Mouse (Mus musculus) stomach, embryonic 15.5 days (tissue): ENCODE results near the gene 1110051M20Rik. TPM values are rescaled to one million over a fixed set of nuclear protein-coding genes. Genes with fewer than 3 reads are reported as not detected.

Experiments
- ATAC-seq: fragments of 200-750 bp; cut with Nextera tagmentation; 2 replicates; pipeline ENCODE4 v1.8.0; 2017; ENCODE audit warnings: low read depth, moderate number of reproducible peaks, moderate TSS enrichment; ENCODE audit not compliant: insufficient read depth, low FRiP score
- H3K27ac ChIP-seq: fragments of 300-500 bp; sonication (generic); 2 replicates; pipeline ENCODE4 v1.5.1; 2015; ENCODE audit warnings: mild to moderate bottlenecking, inconsistent platforms
- H3K27me3 ChIP-seq: fragments of 300-500 bp; sonication (generic); replicated peaks from 2 replicates; pipeline ENCODE4 v1.6.1; 2015; ENCODE audit warnings: inconsistent platforms
- H3K36me3 ChIP-seq: fragments of 300-500 bp; sonication (generic); 2 replicates; pipeline ENCODE4 v1.6.1; 2015; ENCODE audit warnings: inconsistent platforms
- H3K4me1 ChIP-seq: fragments of 300-500 bp; sonication (generic); 2 replicates; pipeline ENCODE4 v1.6.1; 2015; ENCODE audit warnings: inconsistent platforms
- H3K4me2 ChIP-seq: fragments of 300-500 bp; sonication (generic); 2 replicates; pipeline ENCODE4 v1.6.1; 2015; ENCODE audit warnings: mild to moderate bottlenecking, inconsistent platforms
- H3K4me3 ChIP-seq: fragments of 300-500 bp; sonication (generic); replicated peaks from 2 replicates; pipeline ENCODE4 v1.5.1; 2015; ENCODE audit warnings: inconsistent platforms
- H3K9ac ChIP-seq: fragments of 300-500 bp; sonication (generic); 2 replicates; pipeline ENCODE4 v1.6.1; 2015; ENCODE audit warnings: inconsistent platforms
- H3K9me3 ChIP-seq: fragments of 300-500 bp; sonication (generic); 2 replicates; pipeline ENCODE4 v1.6.1; 2016; ENCODE audit warnings: inconsistent platforms
- WGBS: fragments of 180-500 bp; shearing (Covaris S2); methylation state at CpG from one replicate; pipeline ENCODE4 v1.1.7; 2015; 5-methylcytosine and 5-hydroxymethylcytosine counted together
- polyA plus RNA-seq: library from polyadenylated mRNA; unstranded; fragments of >200 nt; fragmentation: Nextera tagmentation; extraction: Ambion mirVana; gene quantifications from 2 replicates; pipeline ENCODE4 v1.2.1, GENCODE M21; 2015

Gene 1110051M20Rik
- polyA plus RNA-seq, 1 experiment from 2014 or later: 42.4 TPM

GRCm38 (mm10) chr2:91263692-91264660 lies 180.5 kb downstream of the 1110051M20Rik start:
- Histone ChIP-seq H3K27me3 (no peaks in the 10 kb centered on the region), H3K9me3 (no peaks in the 10 kb centered on the region), H3K4me2 (peak overlapping the region; percentile 67), H3K4me3 (peak overlapping the region; percentile 74), H3K27ac (peak overlapping the region; percentile 84), H3K36me3 (peaks cover 46% of the 10 kb centered on the region), H3K4me1 (peaks cover 8% of the 10 kb centered on the region), H3K9ac (no peak overlapping the region; the same call in 1 of the 2 replicates)
- no peak for ATAC-seq
- WGBS: 84% methylated on average over 17 of the region's 17 CpGs

DNA sequence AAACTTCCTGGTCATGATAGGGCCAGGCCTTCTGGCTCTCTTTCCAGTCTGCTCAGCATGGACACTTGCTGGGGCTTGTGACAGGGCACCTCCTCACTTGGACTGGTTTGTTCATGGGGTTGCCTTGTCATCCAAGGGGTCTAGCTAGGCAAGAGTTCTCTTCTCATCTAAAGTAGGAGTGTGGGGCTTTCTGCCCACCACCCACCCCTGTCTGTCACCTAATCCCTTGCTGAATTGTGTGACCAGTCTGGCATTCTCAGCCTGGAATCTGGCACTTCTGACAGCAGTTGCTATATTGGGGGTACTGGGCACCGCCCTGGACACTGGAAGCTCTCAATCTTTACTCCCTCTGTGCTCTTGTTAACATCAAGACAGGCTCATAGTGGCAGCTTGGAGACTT lies 185.0 kb downstream of the 1110051M20Rik start:
- peaks cover 34% of the 10 kb centered on the region for H3K4me1 ChIP-seq
- peaks cover 27% of the 10 kb centered on the region; the same call in 1 of the 2 replicates for H3K36me3 ChIP-seq
- H3K27ac ChIP-seq: no peak overlapping the region
- no peak for ATAC-seq
- H3K4me3 ChIP-seq: no peak overlapping the region
- H3K4me2 ChIP-seq: no peak overlapping the region
- no peaks in the 10 kb centered on the region for H3K9me3 ChIP-seq
- H3K9ac ChIP-seq: no peak overlapping the region
- WGBS: 82% methylated on average over 1 of the region's 1 CpGs
- H3K27me3 ChIP-seq: peaks cover 11% of the 10 kb centered on the region; the same call in 1 of the 2 replicates

- peak overlapping the region; percentile 82; the same call in 1 of the 2 replicates for H3K27ac ChIP-seq
- H3K9me3 ChIP-seq: no peaks in the 10 kb centered on the region
- peaks cover 30% of the 10 kb centered on the region for H3K4me1 ChIP-seq
- H3K4me2 ChIP-seq: peak overlapping the region; percentile 93
- no peak overlapping the region for H3K4me3 ChIP-seq
- WGBS: 42% methylated on average over 1 of the region's 1 CpGs
- no peak for ATAC-seq
- peaks cover 12% of the 10 kb centered on the region; the same call in 1 of the 2 replicates for H3K27me3 ChIP-seq
- peaks cover 27% of the 10 kb centered on the region; the same call in 1 of the 2 replicates for H3K36me3 ChIP-seq
- H3K9ac ChIP-seq: no peak overlapping the region
These were observed 185.7 kb downstream of the 1110051M20Rik start for GRCm38 (mm10) chr2:91258830-91259229.

DNA sequence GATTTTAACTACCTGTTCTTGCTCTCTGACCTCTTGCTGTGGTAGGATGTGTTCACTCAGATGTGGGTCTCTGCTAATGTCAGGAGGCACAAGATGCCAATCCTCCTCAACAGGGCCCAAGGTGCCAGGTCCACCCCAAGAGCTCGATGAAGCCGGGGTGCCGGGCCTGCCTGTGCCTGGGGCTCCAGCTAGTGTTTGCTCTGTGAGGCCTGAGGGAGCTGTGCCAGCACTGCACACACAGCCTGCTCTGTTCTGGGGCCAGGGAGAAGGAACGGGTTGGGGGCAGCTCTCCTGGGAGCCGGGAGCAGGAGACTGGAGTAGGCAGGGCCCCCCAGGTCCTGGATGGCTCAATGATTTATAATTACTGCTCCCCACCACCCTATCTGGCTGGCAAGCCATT lies 186.4 kb downstream of the 1110051M20Rik start:
- Histone ChIP-seq H3K36me3 (peaks cover 19% of the 10 kb centered on the region; the same call in 1 of the 2 replicates), H3K4me3 (peak overlapping the region; percentile 78), H3K9me3 (no peaks in the 10 kb centered on the region), H3K9ac (peak overlapping the region; percentile 45; the same call in 1 of the 2 replicates), H3K27me3 (peaks cover 12% of the 10 kb centered on the region; the same call in 1 of the 2 replicates), H3K4me2 (peak overlapping the region; percentile 93), H3K4me1 (peaks cover 30% of the 10 kb centered on the region), H3K27ac (peak overlapping the region; percentile 82)
- peak; percentile 16; the same call in 1 of the 2 replicates for ATAC-seq
- 47% methylated on average over 5 of the region's 5 CpGs for WGBS

GRCm38 (mm10) chr2:91257126-91257980 lies 187.2 kb downstream of the 1110051M20Rik start:
- Histone ChIP-seq H3K27me3 (peaks cover 12% of the 10 kb centered on the region; the same call in 1 of the 2 replicates), H3K27ac (peak overlapping the region; percentile 82), H3K9me3 (no peaks in the 10 kb centered on the region), H3K4me3 (peak overlapping the region; percentile 78), H3K4me1 (peaks cover 30% of the 10 kb centered on the region), H3K36me3 (0 out of 2 replicates have a peak, but pooled peaks cover 12% of the 10 kb centered on the region), H3K9ac (peak overlapping the region; percentile 45), H3K4me2 (peak overlapping the region; percentile 93)
- ATAC-seq: peak; percentile 65
- WGBS: 2% methylated on average over 22 of the region's 22 CpGs

GRCm38 (mm10) chr2:91256256-91257125 lies 188.0 kb downstream of the 1110051M20Rik start:
- 0 out of 2 replicates have a peak, but pooled peaks cover 11% of the 10 kb centered on the region for H3K36me3 ChIP-seq
- peaks cover 30% of the 10 kb centered on the region for H3K4me1 ChIP-seq
- WGBS: under 1% methylated on average over 52 of the region's 52 CpGs
- H3K4me2 ChIP-seq: peak overlapping the region; percentile 93
- H3K9me3 ChIP-seq: no peaks in the 10 kb centered on the region
- H3K27ac ChIP-seq: peak overlapping the region; percentile 82
- peaks cover 12% of the 10 kb centered on the region; the same call in 1 of the 2 replicates for H3K27me3 ChIP-seq
- H3K4me3 ChIP-seq: peak overlapping the region; percentile 78
- ATAC-seq: peak; percentile 66
- H3K9ac ChIP-seq: peak overlapping the region; percentile 45

DNA sequence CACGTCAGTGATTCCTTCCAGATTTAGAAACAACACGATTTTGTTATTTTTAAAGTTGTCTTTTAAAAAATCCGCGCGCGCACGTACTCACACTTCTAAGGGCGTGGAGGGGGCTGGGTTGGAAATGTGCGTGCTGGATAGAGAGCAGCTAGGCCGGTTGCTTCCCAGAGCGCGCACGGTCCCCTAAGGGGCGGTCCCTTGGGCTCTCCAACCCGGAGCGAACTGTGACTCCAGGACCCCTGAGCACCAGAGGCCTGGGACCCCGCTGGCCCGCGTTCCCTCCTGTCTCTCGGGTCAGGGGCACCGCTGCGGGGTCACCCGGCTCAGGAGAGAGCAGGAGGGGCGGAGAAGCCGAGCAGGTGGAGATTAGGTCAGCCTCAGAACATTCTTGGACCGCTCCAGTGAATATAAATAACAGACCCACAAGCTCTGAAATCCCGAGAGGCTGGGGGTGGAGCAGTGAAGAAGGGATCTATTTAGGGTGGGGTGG lies 188.8 kb downstream of the 1110051M20Rik start, which contains the start of gene Pacsin3:
Pacsin3 (plus strand) TSS at position 294 of the 490 bp plus-strand sequence.
- Histone ChIP-seq H3K4me3 (peak within 1 kb of the TSS; percentile 78), H3K9me3 (no peaks in the 10 kb centered on the region), H3K36me3 (0 out of 2 replicates have a peak, but pooled peaks cover 6% of the 10 kb centered on the region), H3K4me2 (peak within 1 kb of the TSS; percentile 93), H3K27me3 (peaks cover 12% of the 10 kb centered on the region; the same call in 1 of the 2 replicates), H3K4me1 (peaks cover 30% of the 10 kb centered on the region), H3K27ac (peak within 1 kb of the TSS; percentile 82), H3K9ac (peak within 1 kb of the TSS; percentile 45)
- WGBS: under 1% methylated on average over 27 of the region's 27 CpGs
- ATAC-seq: no peak; the same call in 1 of the 2 replicates

- H3K4me3 ChIP-seq: no peak overlapping the region
- no peak for ATAC-seq
- H3K4me2 ChIP-seq: no peak overlapping the region
- H3K9me3 ChIP-seq: no peaks in the 10 kb centered on the region
- H3K36me3 ChIP-seq: no peaks in the 10 kb centered on the region
- H3K27me3 ChIP-seq: peaks cover 12% of the 10 kb centered on the region; the same call in 1 of the 2 replicates
- no peak overlapping the region for H3K9ac ChIP-seq
- no peak overlapping the region for H3K27ac ChIP-seq
- 36% methylated on average over 8 of the region's 8 CpGs for WGBS
- H3K4me1 ChIP-seq: peaks cover 30% of the 10 kb centered on the region
These were observed 189.7 kb downstream of the 1110051M20Rik start for GRCm38 (mm10) chr2:91254725-91255380.

- Histone ChIP-seq H3K4me1 (peaks cover 17% of the 10 kb centered on the region), H3K4me2 (no peak overlapping the region), H3K27ac (no peak overlapping the region), H3K4me3 (no peak overlapping the region), H3K9ac (no peak overlapping the region), H3K9me3 (no peaks in the 10 kb centered on the region), H3K27me3 (peaks cover 12% of the 10 kb centered on the region; the same call in 1 of the 2 replicates), H3K36me3 (no peaks in the 10 kb centered on the region)
- ATAC-seq: no peak
- WGBS: 38% methylated on average over 4 of the region's 4 CpGs
These were observed 192.0 kb downstream of the 1110051M20Rik start for GRCm38 (mm10) chr2:91252512-91252911.

- no peak overlapping the region for H3K4me2 ChIP-seq
- H3K9ac ChIP-seq: no peak overlapping the region
- 55% methylated on average over 4 of the region's 4 CpGs for WGBS
- H3K9me3 ChIP-seq: no peaks in the 10 kb centered on the region
- no peak overlapping the region for H3K27ac ChIP-seq
- peaks cover 12% of the 10 kb centered on the region; the same call in 1 of the 2 replicates for H3K27me3 ChIP-seq
- H3K4me1 ChIP-seq: peaks cover 15% of the 10 kb centered on the region
- no peak for ATAC-seq
- H3K4me3 ChIP-seq: no peak overlapping the region
- H3K36me3 ChIP-seq: no peaks in the 10 kb centered on the region
These were observed 192.5 kb downstream of the 1110051M20Rik start for GRCm38 (mm10) chr2:91252001-91252400.
